Mouse (Mus musculus): Measurements from ENCODE around the gene Ralb.

The Ralb gene

GRCm38 (mm10) chr1:119492097-119492496, 12.5 kb downstream of the Ralb start:
- peak; percentile 50 to 62 for DNase-seq

DNA sequence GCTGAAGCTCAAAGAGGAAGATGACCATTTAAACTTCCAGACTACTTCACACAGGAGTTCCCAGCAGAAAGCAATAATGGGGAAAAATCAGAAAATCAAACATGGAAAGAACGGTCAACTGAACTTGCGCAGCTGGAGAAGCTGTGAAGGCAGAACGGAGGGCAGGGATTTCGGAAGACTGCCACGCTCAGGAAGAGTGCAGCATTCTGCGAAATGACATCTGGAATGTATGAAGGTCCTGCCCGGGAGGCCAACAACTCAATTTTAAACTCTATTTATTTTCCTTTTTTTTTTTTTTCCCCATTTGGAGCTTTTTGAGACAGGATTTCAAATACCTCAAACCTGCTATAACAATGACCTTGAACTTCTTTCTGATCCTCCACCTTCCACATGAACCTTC, 13.8 kb downstream of the Ralb start:
- no peak for DNase-seq

DNA sequence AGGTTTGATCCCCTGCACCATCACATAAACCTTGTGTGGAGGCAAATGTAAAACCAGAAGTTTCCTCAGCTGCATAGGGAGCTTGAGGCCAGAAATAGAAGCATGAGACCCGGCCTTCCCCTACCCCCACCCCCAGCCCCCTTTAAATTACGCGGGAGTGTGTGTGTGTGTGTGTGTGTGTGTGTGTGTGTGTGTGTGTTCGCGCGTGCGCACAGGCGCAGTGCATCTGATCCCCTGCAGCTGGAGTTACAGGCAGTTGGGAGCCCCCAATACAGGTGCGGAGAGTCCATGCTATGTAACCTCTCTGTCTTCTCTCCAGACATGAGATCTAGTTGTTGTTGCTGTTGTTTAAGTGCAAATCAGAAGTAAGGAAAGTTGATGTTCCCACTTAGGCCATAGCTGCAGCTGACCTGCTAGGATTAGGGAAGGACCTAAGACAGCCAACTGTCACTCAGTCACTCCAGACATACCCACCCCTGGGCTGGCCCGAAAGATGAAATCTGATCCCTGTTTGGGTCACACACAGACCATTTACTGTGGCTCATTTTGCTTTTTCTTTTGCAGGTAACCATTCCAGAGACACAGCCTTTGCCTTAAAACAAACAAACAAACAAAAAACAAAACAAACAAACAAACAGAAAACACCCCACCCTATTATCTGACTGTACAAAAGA, 16.5 kb downstream of the Ralb start:
- DNase-seq: peak; percentile 42 to 58

GRCm38 (mm10) chr1:119485825-119486224, 18.8 kb downstream of the Ralb start:
- DNase-seq: no peak

- peak; percentile 46 to 48 for DNase-seq
Observed at GRCm38 (mm10) chr1:119484457-119484856, 20.1 kb downstream of the Ralb start.

DNA sequence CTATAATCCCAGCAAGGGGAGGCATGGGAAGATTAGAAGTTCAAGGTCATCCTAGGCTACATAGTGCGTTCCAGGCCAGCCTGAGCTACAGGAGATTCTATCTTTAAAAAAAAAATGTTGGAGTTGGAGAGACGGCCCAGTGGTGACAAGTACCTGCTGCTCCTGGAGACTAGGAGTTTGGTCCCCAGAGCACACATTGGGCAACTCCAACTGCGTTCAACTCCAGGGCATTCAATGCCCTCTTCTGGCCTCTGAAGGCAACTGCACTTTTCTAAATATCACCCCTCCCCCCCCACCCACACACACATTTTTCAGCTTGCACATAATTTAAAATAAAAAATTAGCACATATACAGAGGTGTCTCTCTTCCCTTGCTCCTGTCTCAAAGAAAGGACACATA, 21.7 kb downstream of the Ralb start:
- no peak for DNase-seq

- no peak for DNase-seq
Observed at GRCm38 (mm10) chr1:119481205-119481932, 23.2 kb downstream of the Ralb start.

DNA sequence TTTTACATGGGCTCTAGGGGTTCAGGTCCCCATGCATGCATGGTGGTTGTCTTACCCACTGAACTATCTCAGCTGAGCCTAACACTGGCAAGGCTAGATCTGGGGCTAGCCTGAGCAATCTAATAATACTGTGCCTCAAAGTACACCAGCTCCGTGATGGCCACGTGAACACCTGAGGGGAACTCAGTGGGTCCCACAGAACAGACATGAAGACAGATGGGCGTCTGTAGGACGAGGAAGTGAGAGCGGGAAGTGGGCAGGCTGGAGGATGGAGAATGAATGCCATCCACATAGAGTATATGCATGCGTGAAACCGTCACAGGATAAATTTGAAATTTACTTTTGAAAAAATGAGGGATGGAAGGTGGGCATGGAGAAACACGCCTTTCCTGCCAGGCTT, 23.9 kb downstream of the Ralb start:
- DNase-seq: no peak

- no peak for DNase-seq
Observed at GRCm38 (mm10) chr1:119479641-119480040, 25.0 kb downstream of the Ralb start.

DNA sequence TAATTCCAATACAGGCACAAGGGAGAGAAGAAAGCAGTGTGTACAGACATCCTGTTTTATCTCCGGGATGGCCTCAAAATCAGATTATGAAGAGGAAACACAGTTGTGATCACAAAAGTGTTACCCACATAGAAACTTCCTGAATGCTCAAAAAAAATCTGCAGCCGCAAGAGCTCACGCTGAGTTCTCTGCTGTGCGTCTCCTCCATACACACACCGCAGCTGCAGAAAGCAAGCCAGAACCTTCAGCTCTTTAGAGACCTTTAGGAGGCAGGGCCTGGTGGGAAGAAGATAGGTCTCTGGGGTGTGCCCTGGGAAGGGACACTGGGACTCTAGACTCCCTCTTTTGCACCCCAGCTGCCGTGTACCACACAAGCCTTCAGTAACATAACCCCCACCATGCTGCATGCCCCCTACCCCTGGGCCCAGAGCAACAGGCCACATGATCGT, 27.7 kb downstream of the Ralb start:
- peak; percentile 37 to 48 for DNase-seq

- DNase-seq: no peak
Observed at GRCm38 (mm10) chr1:119474671-119475070, 29.9 kb downstream of the Ralb start.

GRCm38 (mm10) chr1:119472648-119473047, 31.9 kb downstream of the Ralb start:
- no peak for DNase-seq

DNA sequence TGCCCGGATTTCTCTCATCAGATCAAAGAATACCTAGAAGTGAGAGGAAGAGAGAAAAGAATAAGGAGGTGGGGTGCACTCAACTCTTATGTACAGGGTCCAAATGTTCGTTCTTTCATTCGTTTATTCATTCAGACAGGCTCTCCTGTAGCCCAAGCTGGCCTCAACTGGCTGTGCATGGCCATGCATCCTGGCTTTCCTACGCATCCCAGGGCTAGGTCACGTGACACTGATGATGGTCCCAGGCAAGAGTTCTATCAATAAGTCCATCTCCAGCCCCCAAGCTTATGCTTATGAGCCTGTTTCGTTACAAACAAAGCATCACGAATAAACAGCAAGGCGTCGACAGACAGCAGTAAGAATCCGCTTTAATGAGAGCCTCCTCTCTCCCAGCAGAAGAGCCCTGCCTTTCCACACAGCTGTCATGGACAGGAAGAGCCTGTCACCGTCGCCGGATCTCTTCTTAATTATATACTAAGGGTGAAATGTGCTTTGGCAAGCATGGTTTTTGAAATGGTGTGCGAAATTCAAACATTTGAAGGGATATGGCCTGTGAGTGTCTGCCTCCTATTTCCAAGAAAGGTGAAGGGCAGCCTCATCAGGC, 32.7 kb downstream of the Ralb start:
- DNase-seq: no peak

DNA sequence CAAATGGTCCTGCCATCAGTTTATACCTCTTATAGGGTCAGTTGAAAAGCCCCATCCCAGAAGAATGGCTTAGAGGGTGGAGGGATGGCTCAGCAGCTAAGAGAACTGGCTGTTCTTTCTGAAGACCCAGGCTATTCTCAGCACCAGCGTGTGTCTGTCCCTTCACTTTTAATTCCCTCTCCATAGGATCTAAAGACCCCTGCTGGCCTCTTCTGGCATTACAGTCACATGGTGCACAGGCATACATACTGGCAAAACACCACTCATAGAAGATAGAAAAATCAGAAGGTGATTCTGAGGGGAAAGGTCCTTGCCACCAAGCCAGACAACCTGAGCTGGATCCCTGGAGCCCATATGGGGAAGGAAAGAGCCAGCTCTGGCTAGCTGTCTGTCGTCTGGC, 41.2 kb downstream of the Ralb start:
- peak; percentile 52 to 63 for DNase-seq

GRCm38 (mm10) chr1:119460062-119460461, 44.5 kb downstream of the Ralb start:
- DNase-seq: no peak

DNA sequence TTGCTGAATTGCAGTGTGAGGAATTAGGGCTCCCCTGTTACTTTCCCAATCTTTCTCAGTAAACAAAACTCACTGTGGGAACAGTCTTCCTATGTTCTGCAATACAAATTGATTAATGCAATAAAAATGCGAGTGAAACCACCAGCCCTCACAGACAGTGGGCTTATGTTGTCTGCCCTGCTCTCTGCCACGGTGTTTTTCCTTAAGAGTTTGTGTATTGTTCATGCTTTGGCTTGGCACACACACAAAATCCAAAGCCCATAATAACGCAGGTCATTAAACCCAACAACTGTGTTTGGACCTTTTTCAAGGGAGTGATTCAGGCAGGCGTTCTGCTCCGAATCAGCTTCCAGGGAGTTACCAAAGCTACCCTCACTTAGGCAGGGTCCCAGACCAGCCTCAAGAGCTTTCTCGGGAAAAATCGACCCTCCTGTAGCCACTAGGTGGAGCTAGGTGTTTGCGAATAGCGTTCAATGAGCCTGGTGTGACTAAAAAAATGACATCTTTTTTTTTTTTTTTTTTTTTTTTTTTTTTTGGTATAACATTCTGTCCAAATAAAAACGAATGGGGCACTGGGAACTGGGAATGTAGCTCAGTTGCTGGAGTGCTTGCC, 46.5 kb downstream of the Ralb start:
- DNase-seq: peak; percentile 55 to 59

- no peak for DNase-seq
Observed at GRCm38 (mm10) chr1:119457528-119457855, 47.1 kb downstream of the Ralb start.

DNA sequence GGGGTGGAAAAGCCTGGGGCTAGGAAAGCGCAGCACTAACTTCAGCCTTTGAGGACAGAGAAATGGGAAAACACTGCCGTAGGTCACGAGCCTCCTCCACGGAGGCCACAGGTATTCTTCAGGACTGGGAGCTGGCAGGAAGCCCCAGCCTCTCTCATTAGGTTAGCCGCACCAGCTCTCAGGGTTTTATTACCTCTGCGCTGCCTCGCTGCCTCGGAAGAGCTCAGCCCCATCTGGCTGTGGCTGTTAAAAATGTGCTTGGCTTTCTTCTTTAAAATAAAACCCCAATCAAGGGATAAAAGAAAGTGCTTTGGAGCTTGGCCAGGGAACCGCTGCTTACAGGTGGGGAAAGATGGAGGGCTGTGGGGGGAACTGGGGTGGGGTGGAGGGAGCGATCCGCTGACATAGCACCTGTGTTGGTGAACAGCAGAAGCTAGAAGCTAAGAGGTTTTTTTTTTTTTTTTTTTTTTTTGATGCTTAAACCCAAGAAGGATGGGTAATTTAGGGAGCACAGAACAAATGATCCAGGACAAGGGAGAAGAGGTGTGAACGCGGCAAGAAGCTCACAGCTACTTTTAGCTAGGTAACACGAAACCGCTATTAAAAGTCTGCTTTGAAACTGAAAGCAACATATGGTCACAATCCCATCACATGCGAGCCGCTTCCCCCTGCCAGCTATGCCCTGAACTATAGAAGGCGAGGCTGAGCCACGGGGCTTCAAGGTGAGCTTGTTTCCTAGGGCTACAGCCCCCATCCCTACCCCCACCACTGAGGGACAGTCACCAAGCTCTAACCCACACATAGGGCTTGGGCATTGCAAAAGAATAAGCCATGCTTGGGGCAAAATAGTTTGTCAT, 47.7 kb downstream of the Ralb start:
- no peak for DNase-seq

DNA sequence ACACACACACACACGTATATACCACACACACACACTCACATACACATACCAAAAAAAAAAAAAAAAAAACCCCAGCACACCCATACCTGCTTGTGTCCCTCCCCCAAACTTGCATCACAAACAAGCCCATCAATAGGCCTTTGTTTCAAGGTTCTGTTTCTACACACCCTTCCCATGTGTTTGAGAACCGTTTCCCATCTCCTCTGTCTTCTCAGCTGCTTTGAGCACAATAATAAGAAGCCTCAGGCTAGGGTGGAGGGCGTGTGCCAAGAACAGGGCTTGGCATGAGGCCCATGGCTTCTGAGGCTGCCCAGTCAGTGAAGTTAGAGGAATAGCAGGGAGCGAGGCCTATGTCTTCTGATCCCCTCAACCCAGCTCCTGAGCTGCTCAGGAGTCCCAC, 50.9 kb downstream of the Ralb start:
- DNase-seq: no peak

DNA sequence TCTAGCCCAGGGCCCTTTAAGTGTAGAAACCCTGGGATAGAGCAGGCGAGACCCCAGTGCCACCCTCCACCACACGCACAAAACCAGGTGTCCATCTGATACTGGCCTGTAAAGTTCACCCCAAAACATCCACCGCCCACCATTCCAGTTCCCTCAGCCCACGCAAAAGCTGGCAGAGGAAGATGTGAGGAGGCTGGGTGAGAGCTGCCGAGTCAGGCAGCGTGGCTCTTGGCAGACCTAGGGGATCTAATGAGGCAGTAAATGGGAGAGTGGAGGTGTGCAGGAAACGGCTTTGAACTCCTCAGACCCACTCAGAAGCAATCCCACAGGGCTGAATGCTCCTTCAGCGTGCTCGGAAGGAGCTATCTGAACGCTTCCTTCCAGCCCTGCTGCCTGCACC, 53.2 kb downstream of the Ralb start:
- no peak for DNase-seq

- DNase-seq: no peak
Observed at GRCm38 (mm10) chr1:119450651-119451345, 53.8 kb downstream of the Ralb start.

- no peak for DNase-seq
Observed at GRCm38 (mm10) chr1:119446753-119447283, 57.8 kb downstream of the Ralb start.

Measured in thymus, postnatal 36 days (tissue).